Mouse (Mus musculus) forebrain, postnatal 0 days (tissue): ENCODE measurements around the gene Mccc1. TPM values are rescaled to one million over a fixed set of nuclear protein-coding genes. Genes with fewer than 3 reads are reported as not detected.

ENCODE experiments used
- ATAC-seq: fragments of 200-750 bp; cut with Nextera tagmentation; 2 replicates; pipeline ENCODE4 v1.8.0; 2017; ENCODE audit warnings: mild to moderate bottlenecking, moderate library complexity
- DNase-seq: peaks from one replicate; pipeline ENCODE4 v3.0.0-alpha.2; 2015
- H3K27ac ChIP-seq: fragments of 300-500 bp; sonication (generic); 2 replicates; pipeline ENCODE4 v1.5.1; 2014; ENCODE audit warnings: low read depth, mild to moderate bottlenecking, antibody characterized with exemption, low read length, moderate library complexity, mixed read lengths
- H3K27me3 ChIP-seq: fragments of 300-500 bp; sonication (generic); 2 replicates; pipeline ENCODE4 v1.6.1; 2014; ENCODE audit warnings: mild to moderate bottlenecking, low read length, mixed read lengths; ENCODE audit not compliant: insufficient read depth
- H3K36me3 ChIP-seq: fragments of 300-500 bp; sonication (generic); 2 replicates; pipeline ENCODE4 v1.6.1; 2014; ENCODE audit warnings: mild to moderate bottlenecking, moderate library complexity; ENCODE audit not compliant: insufficient read depth
- H3K4me1 ChIP-seq: fragments of 300-500 bp; sonication (generic); 2 replicates; pipeline ENCODE4 v1.6.1; 2014; ENCODE audit warnings: antibody characterized with exemption; ENCODE audit not compliant: insufficient read depth
- H3K4me2 ChIP-seq: fragments of 300-500 bp; sonication (generic); 2 replicates; pipeline ENCODE4 v1.6.1; 2014; ENCODE audit warnings: low read depth, mild to moderate bottlenecking, moderate library complexity
- H3K4me3 ChIP-seq: fragments of 300-500 bp; sonication (generic); 2 replicates; pipeline ENCODE4 v1.5.1; 2014; ENCODE audit warnings: low read depth, low read length, mixed read lengths
- H3K9ac ChIP-seq: fragments of 300-500 bp; sonication (generic); 2 replicates; pipeline ENCODE4 v1.6.1; 2014; ENCODE audit warnings: mild to moderate bottlenecking
- H3K9me3 ChIP-seq: fragments of 300-500 bp; sonication (generic); 2 replicates; pipeline ENCODE4 v1.6.1; 2016; ENCODE audit warnings: low read length
- CTCF ChIP-seq: sonication (generic); IDR thresholded peaks from 2 replicates; pipeline ENCODE4 v1.5.1; 2016; ENCODE audit warnings: antibody characterized with exemption, control low read depth, low read depth
- WGBS: fragments of 180-500 bp; shearing (Covaris S2); extraction: QIAGEN DNeasy Blood & Tissue Kit; methylation state at CpG from one replicate; pipeline ENCODE4 v1.1.7; 2014; 5-methylcytosine and 5-hydroxymethylcytosine counted together
- polyA plus RNA-seq: library from polyadenylated mRNA; unstranded; fragments of >200 nt; fragmentation: Nextera tagmentation; extraction: Ambion mirVana; gene quantifications from 2 replicates; pipeline ENCODE4 v1.2.1, GENCODE M21; 2015
- total RNA-seq: library from RNA; depleted of rRNA; stranded (reverse); fragments of >200 nt; gene quantifications from 2 replicates; pipeline ENCODE4 v1.2.3, GENCODE M21; 2014; rRNA removed

The Mccc1 gene
- total RNA-seq: 5.9 and 7.7 TPM in 2 replicates
- polyA plus RNA-seq: 8.9 and 13.7 TPM in 2 replicates

GRCm38 (mm10) chr3:36000275-36001239 is at the start of gene Mccc1:
Gene Mccc1, minus strand, starts transcription at chr3:36000678.
- peak within 1 kb of the TSS; percentile 50 for H3K4me3 ChIP-seq
- peak; percentile 99 for ATAC-seq
- peak within 1 kb of the TSS; percentile 89 for H3K27ac ChIP-seq
- DNase-seq: peak; percentile 98
- H3K4me1 ChIP-seq: no peaks in the 10 kb centered on the region; the same call in 1 of the 2 replicates
- no peaks in the 10 kb centered on the region for H3K27me3 ChIP-seq
- no peaks in the 10 kb centered on the region for H3K36me3 ChIP-seq
- H3K9me3 ChIP-seq: no peaks in the 10 kb centered on the region
- TF ChIP-seq CTCF: no peak
- WGBS: 2% methylated on average over 39 of the region's 39 CpGs
- peak within 1 kb of the TSS; percentile 67 for H3K9ac ChIP-seq
- peak within 1 kb of the TSS; percentile 55 for H3K4me2 ChIP-seq

GRCm38 (mm10) chr3:36049106-36049505 is 48.6 kb upstream of the Mccc1 start:
- Histone ChIP-seq H3K9me3 (no peaks in the 10 kb centered on the region), H3K27me3 (no peaks in the 10 kb centered on the region), H3K9ac (no peak overlapping the region), H3K27ac (no peak overlapping the region), H3K4me3 (no peak overlapping the region), H3K4me2 (no peak overlapping the region), H3K36me3 (no peaks in the 10 kb centered on the region), H3K4me1 (no peaks in the 10 kb centered on the region)
- WGBS: 66% methylated on average over 1 of the region's 1 CpGs
- TF ChIP-seq CTCF: no peak
- no peak for DNase-seq
- ATAC-seq: no peak

GRCm38 (mm10) chr3:36045086-36045485 is 44.6 kb upstream of the Mccc1 start:
- WGBS: 81% methylated on average over 4 of the region's 4 CpGs
- Histone ChIP-seq H3K9me3 (no peaks in the 10 kb centered on the region), H3K27ac (no peak overlapping the region), H3K4me2 (no peak overlapping the region), H3K4me1 (no peaks in the 10 kb centered on the region), H3K9ac (no peak overlapping the region), H3K36me3 (no peaks in the 10 kb centered on the region), H3K27me3 (no peaks in the 10 kb centered on the region), H3K4me3 (no peak overlapping the region)
- TF ChIP-seq CTCF: no peak
- ATAC-seq: no peak
- DNase-seq: no peak

- Histone ChIP-seq H3K4me2 (no peak overlapping the region), H3K9me3 (no peaks in the 10 kb centered on the region), H3K27me3 (no peaks in the 10 kb centered on the region), H3K4me1 (no peaks in the 10 kb centered on the region), H3K36me3 (no peaks in the 10 kb centered on the region), H3K4me3 (no peak overlapping the region), H3K9ac (no peak overlapping the region), H3K27ac (no peak overlapping the region)
- TF ChIP-seq CTCF: no peak
- ATAC-seq: no peak
- no peak for DNase-seq
Observed at GRCm38 (mm10) chr3:36044520-36044919, 44.0 kb upstream of the Mccc1 start.

GRCm38 (mm10) chr3:36031740-36032510 is 31.4 kb upstream of the Mccc1 start:
- H3K27me3 ChIP-seq: no peaks in the 10 kb centered on the region
- no peak overlapping the region for H3K4me2 ChIP-seq
- no peak for TF ChIP-seq CTCF
- ATAC-seq (peak; percentile 53), DNase-seq (peak; percentile 1)
- no peaks in the 10 kb centered on the region for H3K36me3 ChIP-seq
- no peak overlapping the region for H3K4me3 ChIP-seq
- H3K27ac ChIP-seq: no peak overlapping the region
- no peaks in the 10 kb centered on the region for H3K9me3 ChIP-seq
- 38% methylated on average over 6 of the region's 6 CpGs for WGBS
- no peak overlapping the region for H3K9ac ChIP-seq
- no peaks in the 10 kb centered on the region for H3K4me1 ChIP-seq

- ATAC-seq: no peak
- Histone ChIP-seq H3K36me3 (no peaks in the 10 kb centered on the region), H3K27ac (no peak overlapping the region), H3K4me3 (no peak overlapping the region), H3K27me3 (no peaks in the 10 kb centered on the region), H3K4me2 (no peak overlapping the region), H3K4me1 (no peaks in the 10 kb centered on the region), H3K9me3 (no peaks in the 10 kb centered on the region), H3K9ac (no peak overlapping the region)
- WGBS: 89% methylated on average over 4 of the region's 4 CpGs
- DNase-seq: no peak
- TF ChIP-seq CTCF: no peak
Observed at GRCm38 (mm10) chr3:36029993-36030392, 29.5 kb upstream of the Mccc1 start.
